Mouse (Mus musculus): ENCODE measurements at regions not wholly inside any gene's neighbourhood (a gene's known extent, or its start where the extent isn't known, plus 50 kb on each side); places are given as distances from the start of the nearest gene placed in this dataset.

DNA sequence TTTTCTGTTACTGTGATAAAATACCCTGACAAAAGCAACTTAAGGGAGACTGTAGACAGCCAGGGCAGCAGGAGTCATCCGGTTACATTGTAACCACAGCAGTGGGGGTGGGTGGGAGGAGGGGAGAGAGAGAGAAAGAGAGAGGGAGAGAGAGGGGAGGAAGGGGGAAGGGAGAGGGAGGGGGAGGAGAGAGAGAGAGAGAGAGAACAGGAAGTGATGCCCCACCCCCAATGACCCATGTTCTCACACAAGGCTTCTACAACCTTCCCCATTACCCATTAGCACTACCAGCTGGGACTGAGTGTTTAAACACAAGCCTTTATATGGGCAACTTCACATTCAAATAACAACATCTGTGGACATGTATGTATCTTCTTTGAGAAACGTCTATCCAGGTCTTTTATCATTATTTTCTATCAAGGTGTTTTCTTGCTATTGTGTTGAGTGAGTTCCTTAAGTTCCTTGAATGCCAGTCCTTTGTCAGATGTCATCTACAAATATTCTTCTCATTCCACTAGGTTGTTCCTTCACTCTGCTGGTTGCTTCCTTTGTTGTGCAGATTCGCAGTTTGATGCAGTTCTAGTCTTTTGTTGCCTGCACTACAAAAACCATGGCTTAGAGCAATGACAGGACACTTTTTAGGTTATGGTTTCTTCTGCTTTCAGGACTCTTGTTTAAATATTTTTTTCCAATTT lies 274.7 kb upstream of the Ddx18 start:
- H3K27me3 ChIP-seq (ENCODE audit: control insufficient read depth, insufficient read depth, low read length), result no peaks in the 10 kb centered on the region
- WGBS, result 70% methylated on average over 3 of the region's 3 CpGs
- no peak for ATAC-seq (ENCODE audit: low FRiP score, low read depth)

DNA sequence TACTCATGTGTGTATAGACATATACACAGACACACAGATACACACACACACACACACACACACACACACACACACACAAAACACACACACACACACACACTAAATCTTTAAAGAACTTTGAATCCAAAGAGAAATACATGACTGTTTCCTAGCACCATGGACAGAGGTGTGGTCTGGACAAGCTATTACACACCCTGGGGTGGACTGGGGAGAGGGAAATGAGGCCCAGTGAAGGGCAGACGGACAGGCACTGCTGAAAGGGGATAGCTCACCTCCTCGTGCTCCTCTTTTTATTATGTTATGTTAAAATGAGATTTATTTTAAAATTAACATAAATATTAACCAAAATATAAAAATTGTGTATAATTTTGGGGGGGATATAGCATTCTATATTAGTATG lies 265.8 kb upstream of the Ddx18 start:
- peak; percentile 45 for DNase-seq (ENCODE audit: low spot score)
- no peak for TF ChIP-seq POLR2A (IDR thresholded peaks at IDR 0.05; ENCODE audit: borderline replicate concordance, extremely low read depth, insufficient read depth, insufficient read length)
- H3K27ac ChIP-seq (replicated peaks; ENCODE audit: low read depth, low read length), result no peak overlapping the region
- no peak overlapping the region for H3K4me3 ChIP-seq (replicated peaks; ENCODE audit: low read length)
- no peaks in the 10 kb centered on the region for H3K36me3 ChIP-seq (ENCODE audit: control insufficient read depth, insufficient read depth, low read length)
- no peak overlapping the region for H3K9ac ChIP-seq (ENCODE audit: low read depth, low read length, severe bottlenecking)
- WGBS, result 20% methylated on average over 2 of the region's 2 CpGs
- no peaks in the 10 kb centered on the region for H3K4me1 ChIP-seq (ENCODE audit: control insufficient read depth, insufficient read depth, low read length)
- H3K9me3 ChIP-seq (ENCODE audit: control insufficient read depth, low read length), result no peaks in the 10 kb centered on the region
- H3K4me2 ChIP-seq (replicated peaks; ENCODE audit: low read depth, low read length, severe bottlenecking), result no peak overlapping the region
- ATAC-seq (ENCODE audit: low FRiP score, low read depth), result no peak
- H3K27me3 ChIP-seq (ENCODE audit: control insufficient read depth, insufficient read depth, low read length), result no peaks in the 10 kb centered on the region

More for the DNA sequence above, 274.7 kb upstream of the Ddx18 start:
- Histone ChIP-seq H3K4me1 (ENCODE audit: control insufficient read depth, insufficient read depth, low read length) (no peaks in the 10 kb centered on the region), H3K4me2 (replicated peaks; ENCODE audit: low read depth, low read length, severe bottlenecking) (no peak overlapping the region), H3K4me3 (replicated peaks; ENCODE audit: low read length) (no peak overlapping the region), H3K9me3 (ENCODE audit: control insufficient read depth, low read length) (no peaks in the 10 kb centered on the region), H3K9ac (ENCODE audit: low read depth, low read length, severe bottlenecking) (no peak overlapping the region), H3K27ac (replicated peaks; ENCODE audit: low read depth, low read length) (no peak overlapping the region), H3K36me3 (ENCODE audit: control insufficient read depth, insufficient read depth, low read length) (no peaks in the 10 kb centered on the region)
- TF ChIP-seq POLR2A (IDR thresholded peaks at IDR 0.05; ENCODE audit: borderline replicate concordance, extremely low read depth, insufficient read depth, insufficient read length), result no peak
- DNase-seq (ENCODE audit: low spot score), result no peak

DNA sequence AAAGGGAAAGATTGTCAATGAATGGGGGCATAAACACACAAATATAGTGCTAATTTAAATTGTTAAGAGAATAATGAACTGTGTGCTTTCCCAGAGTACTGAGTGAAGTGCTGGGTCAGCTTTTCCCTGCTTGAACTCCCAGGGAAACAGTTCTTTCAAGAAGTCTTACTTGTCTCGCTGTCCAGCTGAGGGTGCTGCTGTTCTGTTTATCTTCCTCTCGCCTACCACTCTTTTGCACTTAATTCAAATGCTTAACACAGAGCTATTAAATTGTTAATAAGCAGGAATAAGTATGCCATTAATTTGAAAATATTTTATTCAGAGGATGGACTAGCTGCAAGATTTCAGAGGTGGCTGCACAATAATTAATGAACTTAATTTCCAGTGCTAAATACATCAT lies 262.5 kb upstream of the Ddx18 start:
- Histone ChIP-seq H3K4me3 (replicated peaks; ENCODE audit: low read length) (no peak overlapping the region), H3K4me1 (ENCODE audit: control insufficient read depth, insufficient read depth, low read length) (no peaks in the 10 kb centered on the region), H3K27me3 (ENCODE audit: control insufficient read depth, insufficient read depth, low read length) (no peaks in the 10 kb centered on the region), H3K9ac (ENCODE audit: low read depth, low read length, severe bottlenecking) (no peak overlapping the region), H3K27ac (replicated peaks; ENCODE audit: low read depth, low read length) (no peak overlapping the region), H3K4me2 (replicated peaks; ENCODE audit: low read depth, low read length, severe bottlenecking) (no peak overlapping the region), H3K36me3 (ENCODE audit: control insufficient read depth, insufficient read depth, low read length) (no peaks in the 10 kb centered on the region), H3K9me3 (ENCODE audit: control insufficient read depth, low read length) (no peaks in the 10 kb centered on the region)
- no peak for ATAC-seq (ENCODE audit: low FRiP score, low read depth)
- no peak for TF ChIP-seq POLR2A (IDR thresholded peaks at IDR 0.05; ENCODE audit: borderline replicate concordance, extremely low read depth, insufficient read depth, insufficient read length)
- 60% methylated on average over 2 of the region's 2 CpGs for WGBS
- DNase-seq (ENCODE audit: low spot score), result no peak

DNA sequence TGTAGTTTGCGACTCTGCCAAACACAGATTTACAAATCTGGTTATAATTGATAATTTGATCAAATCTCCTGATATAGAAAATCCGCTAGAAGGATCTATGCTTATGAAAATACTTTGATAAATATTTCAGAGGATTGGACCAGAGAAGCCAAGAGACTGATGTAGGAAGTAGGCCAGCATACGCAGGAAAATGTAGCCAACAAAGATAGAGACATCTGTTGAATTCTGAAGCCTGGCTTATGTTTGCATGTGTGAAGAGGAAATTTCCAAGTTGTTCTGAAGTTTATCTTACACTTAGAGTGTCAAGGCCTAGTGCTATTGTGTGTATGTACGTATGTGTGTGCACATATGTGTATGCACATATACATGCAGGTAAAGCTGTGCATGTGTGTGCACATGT lies 255.2 kb upstream of the Ddx18 start:
- DNase-seq (ENCODE audit: low spot score), result no peak
- 85% methylated on average over 4 of the region's 4 CpGs for WGBS
- no peak overlapping the region for H3K4me2 ChIP-seq (replicated peaks; ENCODE audit: low read depth, low read length, severe bottlenecking)
- TF ChIP-seq POLR2A (IDR thresholded peaks at IDR 0.05; ENCODE audit: borderline replicate concordance, extremely low read depth, insufficient read depth, insufficient read length), result no peak
- no peak overlapping the region for H3K9ac ChIP-seq (ENCODE audit: low read depth, low read length, severe bottlenecking)
- no peaks in the 10 kb centered on the region for H3K4me1 ChIP-seq (ENCODE audit: control insufficient read depth, insufficient read depth, low read length)
- H3K36me3 ChIP-seq (ENCODE audit: control insufficient read depth, insufficient read depth, low read length), result no peaks in the 10 kb centered on the region
- H3K9me3 ChIP-seq (ENCODE audit: control insufficient read depth, low read length), result no peaks in the 10 kb centered on the region
- no peak overlapping the region for H3K27ac ChIP-seq (replicated peaks; ENCODE audit: low read depth, low read length)
- no peak overlapping the region for H3K4me3 ChIP-seq (replicated peaks; ENCODE audit: low read length)
- H3K27me3 ChIP-seq (ENCODE audit: control insufficient read depth, insufficient read depth, low read length), result no peaks in the 10 kb centered on the region
- no peak for ATAC-seq (ENCODE audit: low FRiP score, low read depth)

DNA sequence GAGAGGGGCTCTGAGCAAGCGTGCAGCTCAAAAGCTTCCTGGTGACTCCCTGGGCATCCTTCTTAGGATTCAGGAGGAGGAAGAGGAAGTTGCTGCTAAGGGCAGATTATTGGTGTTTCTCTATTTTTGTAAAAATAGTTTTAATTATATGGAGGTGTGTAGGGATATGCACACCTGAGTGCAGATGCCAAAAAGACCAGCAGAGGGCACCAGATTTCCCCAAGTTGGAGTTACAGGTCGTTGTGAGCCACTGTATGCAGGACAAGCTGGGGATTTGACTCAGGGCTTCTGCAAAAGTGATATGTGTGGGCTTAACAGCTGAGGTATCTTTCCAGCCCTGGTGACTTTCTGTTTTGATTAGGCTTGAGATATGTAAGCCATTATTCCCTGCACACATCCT lies 235.5 kb upstream of the Ddx18 start:
- H3K4me2 ChIP-seq (replicated peaks; ENCODE audit: low read depth, low read length, severe bottlenecking), result no peak overlapping the region
- H3K27ac ChIP-seq (replicated peaks; ENCODE audit: low read depth, low read length), result no peak overlapping the region
- TF ChIP-seq POLR2A (IDR thresholded peaks at IDR 0.05; ENCODE audit: borderline replicate concordance, extremely low read depth, insufficient read depth, insufficient read length), result no peak
- H3K4me3 ChIP-seq (replicated peaks; ENCODE audit: low read length), result no peak overlapping the region
- ATAC-seq (ENCODE audit: low FRiP score, low read depth) (no peak), DNase-seq (ENCODE audit: low spot score) (no peak)
- no peaks in the 10 kb centered on the region for H3K27me3 ChIP-seq (ENCODE audit: control insufficient read depth, insufficient read depth, low read length)
- no peaks in the 10 kb centered on the region for H3K4me1 ChIP-seq (ENCODE audit: control insufficient read depth, insufficient read depth, low read length)
- no peak overlapping the region for H3K9ac ChIP-seq (ENCODE audit: low read depth, low read length, severe bottlenecking)
- no peaks in the 10 kb centered on the region for H3K36me3 ChIP-seq (ENCODE audit: control insufficient read depth, insufficient read depth, low read length)
- no peaks in the 10 kb centered on the region for H3K9me3 ChIP-seq (ENCODE audit: control insufficient read depth, low read length)
- 59% methylated on average over 2 of the region's 2 CpGs for WGBS
